Mouse (Mus musculus) brain, adult 2 months (tissue): ENCODE results near the gene Mtch2.
A peak's percentile ranks its signal among the peaks of the same experiment; 100 is the strongest.

Experiments
- DNase-seq: peaks from one replicate; pipeline ENCODE4 v3.0.0; 2011; ENCODE audit warnings: low read depth, low spot score

Gene Mtch2

GRCm38 (mm10) chr2:90906721-90907120 lies 59.8 kb downstream of the Mtch2 start:
- DNase-seq: no peak

DNA sequence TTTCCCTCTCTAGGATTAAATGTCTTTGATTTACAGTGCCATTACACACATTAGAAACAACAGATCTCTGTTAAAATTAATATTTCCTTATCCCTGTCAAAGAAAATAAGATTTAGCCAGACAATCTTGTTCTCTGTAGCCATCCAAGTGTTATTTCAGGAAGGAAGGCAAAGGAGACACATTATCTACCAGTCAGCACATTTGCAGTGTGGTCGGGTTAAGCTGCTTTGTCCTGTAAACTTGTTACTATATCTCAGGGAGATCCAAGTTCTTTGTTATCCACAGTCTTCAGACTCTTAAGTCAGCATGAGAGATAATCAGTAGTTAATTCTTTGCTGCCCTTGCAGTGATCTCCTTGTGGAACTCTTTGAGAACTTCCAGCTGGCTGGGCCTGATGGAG lies 63.9 kb downstream of the Mtch2 start:
- no peak for DNase-seq

DNA sequence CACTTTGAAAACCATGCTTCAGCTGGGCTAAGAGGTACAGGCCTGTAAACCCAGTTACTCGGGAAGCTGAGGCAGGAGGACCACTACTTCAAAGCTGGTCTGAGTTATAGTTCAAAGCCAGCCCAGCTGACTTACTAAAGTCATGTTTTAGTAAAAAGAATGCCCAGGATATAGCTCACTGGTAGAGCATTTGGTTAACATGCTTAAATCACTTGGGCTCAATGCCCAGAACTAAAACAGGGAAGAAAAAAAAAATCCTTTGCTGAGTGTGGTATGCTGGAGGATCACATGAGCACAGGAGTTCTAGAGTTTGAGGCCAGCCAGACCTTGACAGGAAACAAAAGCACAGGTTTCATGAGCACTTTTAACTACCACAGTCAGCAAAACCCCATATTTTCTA lies 64.7 kb downstream of the Mtch2 start:
- no peak for DNase-seq

DNA sequence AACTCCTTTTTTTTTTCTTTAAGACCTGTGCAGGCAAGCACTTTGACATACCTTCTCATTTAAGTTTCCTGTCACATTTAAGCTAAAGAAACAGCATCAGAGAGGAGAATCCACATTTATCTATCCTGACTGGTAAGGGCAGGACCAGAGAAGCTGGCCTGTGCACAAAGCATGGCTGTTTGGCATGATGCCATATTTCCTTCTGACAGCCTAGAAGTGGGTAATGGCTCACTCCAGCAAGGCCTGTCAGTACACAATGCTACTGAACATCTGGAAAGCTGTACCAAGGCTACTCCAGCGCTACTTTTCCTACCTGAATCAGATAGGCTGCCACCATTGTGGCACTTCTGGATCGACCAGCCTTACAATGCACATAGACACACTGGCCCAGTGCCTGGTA lies 66.7 kb downstream of the Mtch2 start:
- peak; percentile 61 for DNase-seq

GRCm38 (mm10) chr2:90915516-90915915 lies 68.6 kb downstream of the Mtch2 start:
- peak; percentile 51 for DNase-seq
